Mouse (Mus musculus): ENCODE results near the gene Rbm38.

- TF ChIP-seq POLR2A (IDR thresholded peaks at IDR 0.05; ENCODE audit: borderline replicate concordance, extremely low read depth, low read depth, low read length) = no peak
- TF ChIP-seq CTCF (IDR thresholded peaks at IDR 0.05; ENCODE audit: insufficient read depth, low read length) = no peak
These were observed 32.6 kb downstream of the Rbm38 start for GRCm38 (mm10) chr2:173052881-173053280.
